Comparison of ENCODE assay signal across 9 mouse cellular contexts in genomic region chr2:36103555-36104367, GRCm38 (mm10). TPM values are rescaled to one million over a fixed set of nuclear protein-coding genes. Genes with fewer than 3 reads are reported as not detected.
DNase-seq lines count a peak whose midpoint lies in the region; ATAC-seq and TF ChIP-seq lines count a peak whose summit lies in the region.
"Had no signal": no experiment of that assay in that cellular context is flagged by ENCODE, and none has a peak within 500 bp of the region (broad histone marks: within the 10 kb centered on the region; RNA-seq: fewer than 3 reads in every experiment).

No protein-coding gene starts in this region.

- no peak overlapping the region for H3K27ac ChIP-seq in thymus, adult 2 months (ENCODE audit: control insufficient read depth, insufficient read depth, low read length)
- H3K27ac ChIP-seq in intestine, embryonic 15.5 days = no peak overlapping the region
- H3K27ac ChIP-seq in midbrain, embryonic 15.5 days = no peak overlapping the region

- H3K27me3 ChIP-seq in thymus, adult 2 months (ENCODE audit: control insufficient read depth, insufficient read depth, low read length) = peaks cover 46% of the 10 kb centered on the region
- peaks cover 89% of the 10 kb centered on the region for H3K27me3 ChIP-seq in intestine, embryonic 15.5 days (replicated peaks)
- H3K27me3 ChIP-seq in midbrain, embryonic 15.5 days (replicated peaks) = peaks cover 81% of the 10 kb centered on the region

- no peak overlapping the region for H3K9ac ChIP-seq in intestine, embryonic 15.5 days
- no peak overlapping the region for H3K9ac ChIP-seq in midbrain, embryonic 15.5 days

- WGBS in thymus, adult 2 months = 5% methylated on average over 38 of the region's 38 CpGs
- WGBS in intestine, embryonic 15.5 days = under 1% methylated on average over 38 of the region's 38 CpGs
- WGBS in midbrain, embryonic 15.5 days = under 1% methylated on average over 38 of the region's 38 CpGs

- no peaks in the 10 kb centered on the region for H3K9me3 ChIP-seq in intestine, embryonic 15.5 days
- no peaks in the 10 kb centered on the region for H3K9me3 ChIP-seq in midbrain, embryonic 15.5 days

- no peak for TF ChIP-seq POLR2A in thymus, adult 2 months (IDR thresholded peaks at IDR 0.05; ENCODE audit: control insufficient read depth, extremely low read depth, insufficient read depth, low read length, poor library complexity)

- no peaks in the 10 kb centered on the region for H3K36me3 ChIP-seq in thymus, adult 2 months (ENCODE audit: control insufficient read depth, insufficient read depth, low read length)
- no peaks in the 10 kb centered on the region for H3K36me3 ChIP-seq in intestine, embryonic 15.5 days
- no peaks in the 10 kb centered on the region for H3K36me3 ChIP-seq in midbrain, embryonic 15.5 days (replicated peaks)

- peaks cover 7% of the 10 kb centered on the region for H3K4me1 ChIP-seq in thymus, adult 2 months (replicated peaks; ENCODE audit: control insufficient read depth, insufficient read depth, low read length)
- peaks cover 28% of the 10 kb centered on the region for H3K4me1 ChIP-seq in intestine, embryonic 15.5 days (replicated peaks)
- H3K4me1 ChIP-seq in midbrain, embryonic 15.5 days = peaks cover 31% of the 10 kb centered on the region

- H3K4me2 ChIP-seq in intestine, embryonic 15.5 days (replicated peaks) = peak overlapping the region; percentile 48
- peak overlapping the region; percentile 61 for H3K4me2 ChIP-seq in midbrain, embryonic 15.5 days

- no peak for TF ChIP-seq CTCF in thymus, adult 2 months (IDR thresholded peaks at IDR 0.05; ENCODE audit: borderline replicate concordance, control insufficient read depth, extremely low read depth, insufficient read depth, low read length, poor library complexity)

- DNase-seq in adrenal gland, postnatal 10 days = peak; percentile 25
- no peak for DNase-seq in adrenal gland, adult 18-20 months (ENCODE audit: low spot score in 2 of 2)
- DNase-seq in thymus, adult 2 months = peak; percentile 2
- DNase-seq in thymus, adult 18-20 months = no peak
- no peak for DNase-seq in urinary bladder, postnatal 10 days (ENCODE audit: low spot score)
- DNase-seq in spleen, postnatal 4 days (ENCODE audit: low spot score in 2 of 2) = no peak

- no peak for ATAC-seq in intestine, embryonic 15.5 days
- peak; percentile 27; the same call in 1 of the 2 replicates for ATAC-seq in midbrain, embryonic 15.5 days (replicated peaks)

- H3K4me3 ChIP-seq in thymus, adult 2 months (ENCODE audit: control insufficient read depth, insufficient read depth, low read length) = no peak overlapping the region
- H3K4me3 ChIP-seq in intestine, embryonic 15.5 days (replicated peaks) = peak overlapping the region; percentile 16
- H3K4me3 ChIP-seq in midbrain, embryonic 15.5 days = peak overlapping the region; percentile 35

RNA-seq across cellular contexts. Expression of gene Lhx6, which starts 1.4 kb away (rescaled TPM):
- 1 to 10 TPM; 5.8 to 8.1 TPM for total RNA-seq in adrenal gland, postnatal 10 days (2021)
- total RNA-seq in adrenal gland, adult 18-20 months (2021) = 1 to 10 TPM in 1 of 2 experiments, under 1 TPM in 1; 0.76 to 1.5 TPM
- polyA plus RNA-seq in thymus, adult 2 months (2012; rRNA removed) = 0.58 and 0.68 TPM in 2 replicates
- 1.6 and 2.0 TPM in 2 replicates for polyA plus RNA-seq in intestine, embryonic 15.5 days (2015; fragmentation: Nextera tagmentation; extraction: Ambion mirVana)
- polyA plus RNA-seq in midbrain, embryonic 15.5 days (2015; fragmentation: Nextera tagmentation; extraction: Ambion mirVana) = 4.5 and 5.2 TPM in 2 replicates

RNA-seq across cellular contexts. Expression of gene Mrrf, which starts 32.4 kb away (rescaled TPM):
- total RNA-seq in adrenal gland, postnatal 10 days (2021) = 10 to 100 TPM; 21.4 to 25.7 TPM
- 10 to 100 TPM; 26.0 to 30.6 TPM for total RNA-seq in adrenal gland, adult 18-20 months (2021)
- polyA plus RNA-seq in thymus, adult 2 months (2012; rRNA removed) = 26.9 and 29.3 TPM in 2 replicates
- polyA plus RNA-seq in intestine, embryonic 15.5 days (2015; fragmentation: Nextera tagmentation; extraction: Ambion mirVana) = 35.1 and 35.9 TPM in 2 replicates
- 23.1 and 24.1 TPM in 2 replicates for polyA plus RNA-seq in midbrain, embryonic 15.5 days (2015; fragmentation: Nextera tagmentation; extraction: Ambion mirVana)

RNA-seq across cellular contexts. Expression of gene Rbm18, which starts 32.8 kb away (rescaled TPM):
- total RNA-seq in adrenal gland, postnatal 10 days (2021) = 10 to 100 TPM; 27.1 to 27.6 TPM
- 10 to 100 TPM; 26.7 to 29.8 TPM for total RNA-seq in adrenal gland, adult 18-20 months (2021)
- 14.2 and 14.8 TPM in 2 replicates for polyA plus RNA-seq in thymus, adult 2 months (2012; rRNA removed)
- 49.0 and 54.4 TPM in 2 replicates for polyA plus RNA-seq in intestine, embryonic 15.5 days (2015; fragmentation: Nextera tagmentation; extraction: Ambion mirVana)
- polyA plus RNA-seq in midbrain, embryonic 15.5 days (2015; fragmentation: Nextera tagmentation; extraction: Ambion mirVana) = 146 and 147 TPM in 2 replicates

RNA-seq across cellular contexts. Expression of gene Morn5, which starts 54.5 kb away (rescaled TPM):
- not detected for total RNA-seq in adrenal gland, postnatal 10 days (2021)
- under 1 TPM; 0.46 to 0.61 TPM for total RNA-seq in adrenal gland, adult 18-20 months (2021)
- 0.26 TPM in 1 of 2 replicates, not detected in the other for polyA plus RNA-seq in thymus, adult 2 months (2012; rRNA removed)
- polyA plus RNA-seq in intestine, embryonic 15.5 days (2015; fragmentation: Nextera tagmentation; extraction: Ambion mirVana) = 0.21 TPM in 1 of 2 replicates, not detected in the other
- polyA plus RNA-seq in midbrain, embryonic 15.5 days (2015; fragmentation: Nextera tagmentation; extraction: Ambion mirVana) = 2.0 and 3.7 TPM in 2 replicates
- polyA plus RNA-seq: spleen, adult 2 months had no signal

RNA-seq across cellular contexts. Expression of gene Ndufa8, which starts 54.6 kb away (rescaled TPM):
- 100 to 1,000 TPM; 419 to 460 TPM for total RNA-seq in adrenal gland, postnatal 10 days (2021)
- total RNA-seq in adrenal gland, adult 18-20 months (2021) = 100 to 1,000 TPM; 208 to 312 TPM
- 75.4 and 83.9 TPM in 2 replicates for polyA plus RNA-seq in thymus, adult 2 months (2012; rRNA removed)
- polyA plus RNA-seq in intestine, embryonic 15.5 days (2015; fragmentation: Nextera tagmentation; extraction: Ambion mirVana) = 288 and 322 TPM in 2 replicates
- polyA plus RNA-seq in midbrain, embryonic 15.5 days (2015; fragmentation: Nextera tagmentation; extraction: Ambion mirVana) = 290 and 315 TPM in 2 replicates

Comparison
In these comparisons a context has a peak if more than half of its experiments do, and no peak if none do; other contexts are left out.
1. DNase-seq: peak in adrenal gland, postnatal 10 days (single experiment) and thymus, adult 2 months (single experiment); none in adrenal gland, adult 18-20 months (0 of 2), thymus, adult 18-20 months (0 of 2), urinary bladder, postnatal 10 days (single experiment) and spleen, postnatal 4 days (0 of 2).